Mouse (Mus musculus) liver, embryonic 18 days (tissue): ENCODE results near the gene Sgpp1. TPM values are rescaled to one million over a fixed set of nuclear protein-coding genes. Genes with fewer than 3 reads are reported as not detected.

Source experiments
- polyA plus RNA-seq: library from polyadenylated mRNA; depleted of rRNA; stranded (reverse); fragments of >200 nt; gene quantifications from 2 replicates; pipeline ENCODE4 v1.2.3, GENCODE M21; 2012; rRNA removed

The Sgpp1 gene
- polyA plus RNA-seq = 11.6 and 11.7 TPM in 2 replicates

DNA sequence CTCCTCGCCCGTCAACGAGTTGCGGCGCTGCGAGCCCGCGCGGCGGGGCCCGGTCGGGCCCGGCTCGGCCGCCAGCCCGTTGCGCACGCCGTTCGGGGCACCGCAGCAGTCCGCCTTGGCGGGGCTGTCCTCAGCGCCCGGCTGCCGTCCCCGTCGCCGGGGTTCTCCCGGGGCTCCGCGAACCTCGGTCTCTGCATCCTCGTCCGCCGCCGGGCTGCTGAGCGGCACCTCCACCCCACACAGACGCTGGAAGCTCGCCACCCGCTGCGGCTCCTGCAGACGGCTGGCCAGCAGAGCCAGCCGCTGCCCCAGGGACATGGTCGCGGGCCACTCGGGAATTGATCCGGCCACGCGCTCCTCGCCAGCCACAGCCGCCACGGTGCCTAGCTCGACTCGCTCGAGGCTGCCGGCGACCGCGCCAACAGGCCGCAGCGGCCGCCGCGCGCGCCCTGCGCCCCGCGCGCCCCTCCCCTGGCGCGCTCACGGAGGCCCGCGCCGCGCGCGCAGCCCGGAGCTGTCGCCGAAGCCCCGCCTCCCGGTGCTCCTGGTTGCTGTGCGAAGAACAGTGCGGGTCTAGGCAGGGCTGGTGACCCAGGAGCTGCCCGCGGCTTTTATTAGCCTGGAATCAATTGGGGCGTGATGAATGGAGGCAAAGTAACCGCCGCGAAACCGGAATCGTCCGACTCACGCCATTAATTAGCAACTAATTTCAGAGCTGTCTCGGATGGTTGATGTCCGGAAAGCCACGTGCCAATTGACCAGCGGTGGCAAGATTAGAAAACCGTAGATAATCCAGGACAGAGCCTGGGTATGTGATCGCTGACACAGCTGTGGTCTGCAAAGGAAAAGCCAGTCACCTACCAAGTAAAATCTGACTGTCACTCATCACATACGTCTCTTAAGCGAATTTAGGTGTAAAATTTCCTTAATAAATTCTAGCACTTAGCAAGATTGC lies at the start of gene Sgpp1:
Gene Sgpp1 (minus strand): TSS at position 484 of the 955 bp plus-strand sequence.

GRCm38 (mm10) chr12:75669258-75670106 lies 66.0 kb downstream of the Sgpp1 start, which contains the start of gene Wdr89:
TSS of gene Wdr89 (minus strand) at chr12:75669537.

Other genes starting within 250 kb of the Sgpp1 start
- 6.8 and 7.7 TPM in 2 replicates for gene Ppp2r5e, start 139.5 kb downstream of the Sgpp1 start, polyA plus RNA-seq
- gene Wdr89, start 66.2 kb downstream of the Sgpp1 start, polyA plus RNA-seq = 4.2 TPM in 2 replicates
- 4.7 and 6.1 TPM in 2 replicates for gene Syne2, start 82.4 kb upstream of the Sgpp1 start, polyA plus RNA-seq